Mouse (Mus musculus) bone marrow, adult 2 months (tissue): ENCODE measurements around the gene Tsen15.

Experiments used
- CTCF ChIP-seq: fragments of 200-500 bp; IDR thresholded peaks from 2 replicates; pipeline ENCODE4 v1.5.1; 2011; ENCODE audit warnings: low read length, control low read depth; ENCODE audit not compliant: control insufficient read depth, insufficient read depth
- POLR2A ChIP-seq: fragments of 200-500 bp; IDR thresholded peaks from 2 replicates; pipeline ENCODE4 v1.6.1; 2011; ENCODE audit warnings: low read depth, mild to moderate bottlenecking, control low read depth, low read length, borderline replicate concordance; ENCODE audit not compliant: control insufficient read depth

DNA sequence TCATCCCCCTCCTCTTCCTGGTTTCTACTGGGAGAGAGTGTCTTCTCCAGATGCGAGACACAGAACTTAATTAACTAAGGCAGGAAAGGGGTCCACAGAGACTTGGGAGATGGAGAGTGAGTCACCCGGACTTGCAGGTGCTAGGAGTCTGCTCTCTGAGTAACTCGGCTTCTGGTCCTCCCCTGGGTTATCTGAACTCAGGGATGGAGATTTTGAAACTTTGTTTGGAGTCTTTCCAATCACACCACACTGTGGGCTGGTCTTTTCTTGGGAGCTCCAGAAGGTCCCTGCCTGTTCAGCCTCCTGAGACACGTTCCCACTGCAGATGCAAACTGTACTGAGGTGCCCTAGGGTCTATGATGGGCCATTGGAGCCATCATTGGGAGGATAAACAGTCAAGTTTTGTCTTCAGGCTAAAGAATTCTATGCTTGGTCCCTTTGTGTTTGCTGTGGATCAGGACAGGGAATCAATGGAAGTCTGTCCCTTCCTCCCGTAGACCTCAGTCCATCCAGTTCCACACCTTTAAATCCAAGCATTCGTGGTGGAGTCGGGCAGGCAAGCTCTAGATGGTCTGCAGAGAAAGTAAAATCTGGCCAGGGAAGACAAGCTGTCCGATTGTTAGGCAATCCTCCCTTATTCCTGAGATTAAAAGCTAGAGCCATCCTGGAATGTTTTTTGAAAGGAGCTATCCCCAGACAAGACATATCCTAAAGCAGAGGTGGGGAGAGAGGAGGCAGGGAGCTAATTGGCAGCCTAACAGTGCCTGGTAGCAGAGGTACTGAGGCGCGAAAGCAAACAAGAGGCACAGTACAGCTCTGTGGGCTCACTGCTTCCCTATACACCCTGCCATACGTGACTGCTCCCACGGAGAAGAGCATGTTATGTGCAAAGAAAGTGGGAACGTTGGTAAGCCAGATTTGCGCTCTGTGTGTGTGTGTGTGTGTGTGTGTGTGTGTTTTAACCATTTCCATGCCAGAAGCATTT lies 14.4 kb upstream of the Tsen15 start:
- TF ChIP-seq CTCF (no peak), POLR2A (no peak)
